Mouse (Mus musculus) midbrain, embryonic 13.5 days (tissue): ENCODE data around the gene Tcf7l2. TPM values are rescaled to one million over a fixed set of nuclear protein-coding genes. Genes with fewer than 3 reads are reported as not detected.

Experiments
- ATAC-seq: fragments of 200-750 bp; cut with Nextera tagmentation; 2 replicates; pipeline ENCODE4 v1.8.0; 2017; ENCODE audit warnings: mild to moderate bottlenecking, moderate TSS enrichment, moderate library complexity
- H3K27ac ChIP-seq: fragments of 300-500 bp; sonication (generic); 2 replicates; pipeline ENCODE4 v1.5.1; 2015; ENCODE audit warnings: inconsistent platforms, mild to moderate bottlenecking, moderate library complexity
- H3K27me3 ChIP-seq: fragments of 300-500 bp; sonication (generic); 2 replicates; pipeline ENCODE4 v1.6.1; 2015; ENCODE audit warnings: mild to moderate bottlenecking, inconsistent platforms
- H3K36me3 ChIP-seq: fragments of 300-500 bp; sonication (generic); 2 replicates; pipeline ENCODE4 v1.6.1; 2015; ENCODE audit warnings: mild to moderate bottlenecking, inconsistent platforms
- H3K4me1 ChIP-seq: fragments of 300-500 bp; sonication (generic); replicated peaks from 2 replicates; pipeline ENCODE4 v1.6.1; 2015; ENCODE audit warnings: inconsistent platforms
- H3K4me2 ChIP-seq: fragments of 300-500 bp; sonication (generic); replicated peaks from 2 replicates; pipeline ENCODE4 v1.6.1; 2015; ENCODE audit warnings: moderate library complexity, mild to moderate bottlenecking, inconsistent platforms
- H3K4me3 ChIP-seq: fragments of 300-500 bp; sonication (generic); replicated peaks from 2 replicates; pipeline ENCODE4 v1.5.1; 2015; ENCODE audit warnings: mild to moderate bottlenecking, inconsistent platforms
- H3K9ac ChIP-seq: fragments of 300-500 bp; sonication (generic); replicated peaks from 2 replicates; pipeline ENCODE4 v1.6.1; 2015; ENCODE audit warnings: mild to moderate bottlenecking, inconsistent platforms
- H3K9me3 ChIP-seq: fragments of 300-500 bp; sonication (generic); 2 replicates; pipeline ENCODE4 v1.6.1; 2016; ENCODE audit warnings: mild to moderate bottlenecking, inconsistent platforms
- WGBS: fragments of 180-500 bp; shearing (Covaris S2); methylation state at CpG from one replicate; pipeline ENCODE4 v1.1.7; 2015; 5-methylcytosine and 5-hydroxymethylcytosine counted together
- polyA plus RNA-seq: library from polyadenylated mRNA; unstranded; fragments of >200 nt; fragmentation: Nextera tagmentation; extraction: Ambion mirVana; gene quantifications from 2 replicates; pipeline ENCODE4 v1.2.1, GENCODE M21; 2015

Gene Tcf7l2
- polyA plus RNA-seq, 1 experiment from 2014 or later, result 584 TPM

GRCm38 (mm10) chr19:55747237-55747925 is 5.8 kb downstream of the Tcf7l2 start:
- peaks cover 88% of the 10 kb centered on the region for H3K4me1 ChIP-seq
- 0 out of 2 replicates have a peak, but pooled peaks cover 3% of the 10 kb centered on the region for H3K27me3 ChIP-seq
- H3K27ac ChIP-seq, result peak overlapping the region; percentile 86
- no peaks in the 10 kb centered on the region for H3K9me3 ChIP-seq
- WGBS, result 24% methylated on average over 13 of the region's 13 CpGs
- peak overlapping the region; percentile 82 for H3K4me2 ChIP-seq
- ATAC-seq, result no peak
- peak overlapping the region; percentile 75 for H3K4me3 ChIP-seq
- no peaks in the 10 kb centered on the region for H3K36me3 ChIP-seq
- H3K9ac ChIP-seq, result peak overlapping the region; percentile 70

- 0 out of 2 replicates have a peak, but pooled peaks cover 3% of the 10 kb centered on the region for H3K27me3 ChIP-seq
- H3K9me3 ChIP-seq, result no peaks in the 10 kb centered on the region
- ATAC-seq, result no peak
- H3K4me2 ChIP-seq, result peak overlapping the region; percentile 82
- H3K4me3 ChIP-seq, result peak overlapping the region; percentile 75
- peak overlapping the region; percentile 86 for H3K27ac ChIP-seq
- peaks cover 93% of the 10 kb centered on the region for H3K4me1 ChIP-seq
- WGBS, result 20% methylated on average over 6 of the region's 6 CpGs
- no peaks in the 10 kb centered on the region for H3K36me3 ChIP-seq
- H3K9ac ChIP-seq, result peak overlapping the region; percentile 70
These were observed 6.3 kb downstream of the Tcf7l2 start for GRCm38 (mm10) chr19:55747926-55748291.

GRCm38 (mm10) chr19:55748801-55749200 is 7.2 kb downstream of the Tcf7l2 start:
- ATAC-seq, result no peak
- Histone ChIP-seq H3K27me3 (0 out of 2 replicates have a peak, but pooled peaks cover 3% of the 10 kb centered on the region), H3K9ac (peak overlapping the region; percentile 70), H3K4me3 (peak overlapping the region; percentile 75), H3K27ac (peak overlapping the region; percentile 86), H3K36me3 (no peaks in the 10 kb centered on the region), H3K9me3 (no peaks in the 10 kb centered on the region), H3K4me2 (peak overlapping the region; percentile 82), H3K4me1 (peaks cover 93% of the 10 kb centered on the region)
- WGBS, result 29% methylated on average over 6 of the region's 6 CpGs

GRCm38 (mm10) chr19:55749532-55749931 is 7.9 kb downstream of the Tcf7l2 start:
- Histone ChIP-seq H3K4me2 (peak overlapping the region; percentile 82), H3K9me3 (no peaks in the 10 kb centered on the region), H3K27ac (peak overlapping the region; percentile 86), H3K4me3 (peak overlapping the region; percentile 75), H3K27me3 (0 out of 2 replicates have a peak, but pooled peaks cover 3% of the 10 kb centered on the region), H3K4me1 (peaks cover 93% of the 10 kb centered on the region), H3K9ac (peak overlapping the region; percentile 70), H3K36me3 (no peaks in the 10 kb centered on the region)
- no peak for ATAC-seq
- WGBS, result 29% methylated on average over 7 of the region's 7 CpGs

GRCm38 (mm10) chr19:55750048-55750447 is 8.4 kb downstream of the Tcf7l2 start:
- Histone ChIP-seq H3K36me3 (no peaks in the 10 kb centered on the region), H3K27ac (peak overlapping the region; percentile 86), H3K4me2 (peak overlapping the region; percentile 82), H3K4me1 (peaks cover 88% of the 10 kb centered on the region), H3K9ac (peak overlapping the region; percentile 70), H3K9me3 (no peaks in the 10 kb centered on the region), H3K27me3 (0 out of 2 replicates have a peak, but pooled peaks cover 3% of the 10 kb centered on the region), H3K4me3 (peak overlapping the region; percentile 75)
- WGBS, result 25% methylated on average over 13 of the region's 13 CpGs
- no peak; the same call in 1 of the 2 replicates for ATAC-seq

- Histone ChIP-seq H3K27me3 (0 out of 2 replicates have a peak, but pooled peaks cover 3% of the 10 kb centered on the region), H3K4me2 (peak overlapping the region; percentile 82), H3K36me3 (no peaks in the 10 kb centered on the region), H3K27ac (peak overlapping the region; percentile 86), H3K4me3 (peak overlapping the region; percentile 75), H3K9me3 (no peaks in the 10 kb centered on the region), H3K4me1 (peaks cover 87% of the 10 kb centered on the region), H3K9ac (peak overlapping the region; percentile 70)
- WGBS, result 29% methylated on average over 7 of the region's 7 CpGs
- no peak for ATAC-seq
These were observed 8.8 kb downstream of the Tcf7l2 start for GRCm38 (mm10) chr19:55750465-55750864.

- Histone ChIP-seq H3K4me1 (peaks cover 89% of the 10 kb centered on the region), H3K4me2 (peak overlapping the region; percentile 82)
- no peak for ATAC-seq
These were observed 11.2 kb downstream of the Tcf7l2 start for GRCm38 (mm10) chr19:55752861-55753260.

GRCm38 (mm10) chr19:55754303-55754702 is 12.7 kb downstream of the Tcf7l2 start:
- 74% methylated on average over 7 of the region's 7 CpGs for WGBS
- no peak overlapping the region for H3K4me2 ChIP-seq
- H3K36me3 ChIP-seq, result no peaks in the 10 kb centered on the region
- no peaks in the 10 kb centered on the region for H3K9me3 ChIP-seq
- H3K4me3 ChIP-seq, result no peak overlapping the region
- peaks cover 82% of the 10 kb centered on the region for H3K4me1 ChIP-seq
- ATAC-seq, result no peak
- H3K27ac ChIP-seq, result no peak overlapping the region
- no peak overlapping the region for H3K9ac ChIP-seq
- no peaks in the 10 kb centered on the region for H3K27me3 ChIP-seq

More at GRCm38 (mm10) chr19:55752861-55753260, 11.2 kb downstream of the Tcf7l2 start:
- WGBS, result 58% methylated on average over 8 of the region's 8 CpGs
- Histone ChIP-seq H3K36me3 (no peaks in the 10 kb centered on the region), H3K9me3 (no peaks in the 10 kb centered on the region), H3K27me3 (no peaks in the 10 kb centered on the region), H3K9ac (peak overlapping the region; percentile 70; the same call in 1 of the 2 replicates), H3K27ac (peak overlapping the region; percentile 86), H3K4me3 (no peak overlapping the region)

- Histone ChIP-seq H3K36me3 (no peaks in the 10 kb centered on the region), H3K4me1 (peaks cover 79% of the 10 kb centered on the region), H3K4me2 (no peak overlapping the region), H3K4me3 (no peak overlapping the region), H3K9me3 (no peaks in the 10 kb centered on the region), H3K27me3 (no peaks in the 10 kb centered on the region), H3K9ac (no peak overlapping the region), H3K27ac (no peak overlapping the region)
- WGBS, result 92% methylated on average over 9 of the region's 9 CpGs
- no peak for ATAC-seq
These were observed 13.8 kb downstream of the Tcf7l2 start for GRCm38 (mm10) chr19:55755462-55755861.

- Histone ChIP-seq H3K27ac (peak overlapping the region; percentile 49; the same call in 1 of the 2 replicates), H3K9ac (no peak overlapping the region), H3K4me1 (peaks cover 73% of the 10 kb centered on the region), H3K27me3 (no peaks in the 10 kb centered on the region), H3K36me3 (no peaks in the 10 kb centered on the region), H3K4me3 (no peak overlapping the region), H3K4me2 (peak overlapping the region; percentile 15; the same call in 1 of the 2 replicates), H3K9me3 (no peaks in the 10 kb centered on the region)
- ATAC-seq, result no peak
- 68% methylated on average over 8 of the region's 8 CpGs for WGBS
These were observed 15.1 kb downstream of the Tcf7l2 start for GRCm38 (mm10) chr19:55756707-55757106.

GRCm38 (mm10) chr19:55757403-55757802 is 15.8 kb downstream of the Tcf7l2 start:
- Histone ChIP-seq H3K9ac (no peak overlapping the region), H3K27ac (no peak overlapping the region), H3K4me1 (peaks cover 66% of the 10 kb centered on the region), H3K9me3 (no peaks in the 10 kb centered on the region), H3K4me3 (no peak overlapping the region), H3K27me3 (no peaks in the 10 kb centered on the region), H3K36me3 (0 out of 2 replicates have a peak, but pooled peaks cover under 1% of the 10 kb centered on the region), H3K4me2 (no peak overlapping the region)
- ATAC-seq, result no peak
- WGBS, result 77% methylated on average over 6 of the region's 6 CpGs

GRCm38 (mm10) chr19:55758158-55758557 is 16.5 kb downstream of the Tcf7l2 start:
- no peak for ATAC-seq
- Histone ChIP-seq H3K9ac (no peak overlapping the region), H3K27ac (no peak overlapping the region), H3K4me1 (peaks cover 58% of the 10 kb centered on the region), H3K4me2 (no peak overlapping the region), H3K4me3 (no peak overlapping the region), H3K36me3 (0 out of 2 replicates have a peak, but pooled peaks cover 5% of the 10 kb centered on the region), H3K27me3 (no peaks in the 10 kb centered on the region), H3K9me3 (no peaks in the 10 kb centered on the region)
